Mouse (Mus musculus) neural tube, embryonic 13.5 days (tissue): ENCODE measurements at regions not wholly inside any gene's neighbourhood (a gene's known extent, or its start where the extent isn't known, plus 50 kb on each side); places are given as distances from the start of the nearest gene placed in this dataset.

Experiments
- ATAC-seq: fragments of 200-750 bp; cut with Nextera tagmentation; 2 replicates; pipeline ENCODE4 v1.8.0; 2017; ENCODE audit warnings: low read depth, mild to moderate bottlenecking, moderate TSS enrichment, moderate library complexity
- H3K27ac ChIP-seq: fragments of 300-500 bp; sonication (generic); replicated peaks from 2 replicates; pipeline ENCODE4 v1.5.1; 2015; ENCODE audit warnings: moderate library complexity, mild to moderate bottlenecking, inconsistent platforms
- H3K27me3 ChIP-seq: fragments of 300-500 bp; sonication (generic); 2 replicates; pipeline ENCODE4 v1.6.1; 2015; ENCODE audit warnings: mild to moderate bottlenecking, inconsistent platforms
- H3K36me3 ChIP-seq: fragments of 300-500 bp; sonication (generic); 2 replicates; pipeline ENCODE4 v1.6.1; 2015; ENCODE audit warnings: mild to moderate bottlenecking, inconsistent platforms
- H3K4me1 ChIP-seq: fragments of 300-500 bp; sonication (generic); replicated peaks from 2 replicates; pipeline ENCODE4 v1.6.1; 2015; ENCODE audit warnings: inconsistent platforms
- H3K4me2 ChIP-seq: fragments of 300-500 bp; sonication (generic); 2 replicates; pipeline ENCODE4 v1.6.1; 2015; ENCODE audit warnings: inconsistent platforms, mild to moderate bottlenecking, moderate library complexity
- H3K4me3 ChIP-seq: fragments of 300-500 bp; sonication (generic); 2 replicates; pipeline ENCODE4 v1.5.1; 2015; ENCODE audit warnings: mild to moderate bottlenecking, inconsistent platforms
- H3K9ac ChIP-seq: fragments of 300-500 bp; sonication (generic); 2 replicates; pipeline ENCODE4 v1.6.1; 2015; ENCODE audit warnings: moderate library complexity, mild to moderate bottlenecking, inconsistent platforms
- H3K9me3 ChIP-seq: fragments of 300-500 bp; sonication (generic); 2 replicates; pipeline ENCODE4 v1.6.1; 2016; ENCODE audit warnings: inconsistent platforms
- WGBS: fragments of 180-500 bp; shearing (Covaris S2); methylation state at CpG from one replicate; pipeline ENCODE4 v1.1.7; 2015; 5-methylcytosine and 5-hydroxymethylcytosine counted together

DNA sequence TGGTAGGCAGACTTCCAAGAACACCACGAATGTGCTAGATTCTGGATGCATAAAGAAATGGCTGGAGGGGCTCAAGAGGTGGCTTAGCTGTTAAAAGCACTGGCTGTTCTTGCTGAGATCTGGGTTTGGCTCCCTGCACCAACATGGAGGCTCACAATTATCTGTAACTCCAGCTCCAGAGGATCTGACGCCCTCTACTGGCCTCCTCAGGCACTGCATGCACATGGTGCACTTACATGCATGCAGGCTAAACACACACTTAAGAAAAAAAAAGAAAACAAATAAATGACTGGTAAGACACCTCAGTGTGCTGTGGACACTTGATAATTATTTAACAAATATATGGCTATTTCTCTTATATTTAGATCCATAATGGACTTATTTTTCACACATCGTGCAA, 139.2 kb upstream of the Foxd3 start:
- Histone ChIP-seq H3K27ac (no peak overlapping the region), H3K36me3 (no peaks in the 10 kb centered on the region), H3K4me2 (no peak overlapping the region), H3K27me3 (peaks cover 22% of the 10 kb centered on the region), H3K4me3 (no peak overlapping the region), H3K9ac (no peak overlapping the region), H3K9me3 (no peaks in the 10 kb centered on the region), H3K4me1 (peaks cover 5% of the 10 kb centered on the region; the same call in 1 of the 2 replicates)
- no peak for ATAC-seq
- WGBS = 90% methylated on average over 3 of the region's 3 CpGs

DNA sequence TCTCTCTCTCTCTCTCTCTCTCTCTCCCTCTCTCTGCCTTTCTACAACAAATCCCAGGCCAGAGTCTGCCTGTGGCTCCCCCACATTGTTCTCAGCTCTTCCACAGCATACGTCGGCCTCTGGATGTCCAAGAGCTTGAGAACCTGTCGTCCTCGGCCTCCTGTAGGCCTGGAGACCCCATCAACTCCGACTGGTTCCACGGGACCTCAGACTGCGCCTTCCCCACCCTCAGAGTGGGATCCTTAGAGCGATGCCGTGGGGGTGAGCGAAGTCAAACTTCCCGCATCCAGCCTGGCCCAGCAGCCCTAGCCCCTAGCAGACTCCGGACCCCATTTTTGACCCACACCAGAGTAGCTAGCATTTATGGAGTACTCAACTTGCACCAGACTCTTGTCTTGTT, 128.7 kb upstream of the Foxd3 start:
- Histone ChIP-seq H3K9me3 (no peaks in the 10 kb centered on the region), H3K36me3 (no peaks in the 10 kb centered on the region), H3K27me3 (0 out of 2 replicates have a peak, but pooled peaks cover 2% of the 10 kb centered on the region), H3K4me2 (no peak overlapping the region), H3K4me3 (no peak overlapping the region), H3K4me1 (no peaks in the 10 kb centered on the region), H3K9ac (no peak overlapping the region), H3K27ac (no peak overlapping the region)
- WGBS = 90% methylated on average over 12 of the region's 12 CpGs
- no peak for ATAC-seq

DNA sequence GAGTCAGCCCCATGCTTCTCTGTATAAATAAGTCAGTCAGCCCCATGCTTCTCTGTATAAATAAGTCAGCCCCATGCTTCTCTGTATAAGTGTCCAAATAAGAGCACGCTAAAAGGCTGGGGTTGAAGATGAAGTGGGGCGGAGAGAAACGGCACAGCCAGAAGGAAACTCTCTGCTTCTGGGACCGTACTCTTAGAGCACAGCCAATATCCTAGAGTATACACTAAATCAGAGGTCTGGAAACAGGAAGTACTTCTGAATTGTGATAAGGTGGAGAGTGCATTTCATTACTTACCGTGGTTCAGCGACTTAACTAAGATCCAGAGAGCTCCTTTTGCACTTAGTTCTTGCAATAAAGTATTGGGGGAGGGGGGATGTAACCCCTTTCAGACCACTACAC, 112.1 kb upstream of the Foxd3 start:
- Histone ChIP-seq H3K4me2 (no peak overlapping the region), H3K9ac (no peak overlapping the region), H3K36me3 (no peaks in the 10 kb centered on the region), H3K4me1 (no peaks in the 10 kb centered on the region), H3K27me3 (peaks cover 19% of the 10 kb centered on the region), H3K9me3 (no peaks in the 10 kb centered on the region), H3K27ac (no peak overlapping the region), H3K4me3 (no peak overlapping the region)
- 80% methylated on average over 6 of the region's 6 CpGs for WGBS
- ATAC-seq = no peak

DNA sequence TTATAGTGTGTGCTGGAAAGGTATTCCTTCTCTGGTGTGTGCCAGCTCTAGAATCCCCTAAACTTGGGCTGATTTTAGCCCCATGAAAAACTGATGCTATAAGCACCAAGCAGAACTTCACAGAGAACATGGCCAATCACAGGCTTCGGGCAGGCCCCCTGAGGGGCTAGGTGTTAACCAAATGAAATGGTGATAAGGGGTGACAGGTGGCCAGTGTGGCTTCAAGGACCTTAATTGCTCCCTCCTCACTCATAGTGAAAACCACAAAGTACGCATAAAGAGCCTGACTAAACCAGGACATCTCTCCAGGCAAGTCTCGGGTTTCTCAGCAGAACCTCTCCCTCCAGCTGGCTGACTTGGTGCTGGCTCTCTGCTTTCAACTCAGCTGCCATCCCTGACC, 110.4 kb upstream of the Foxd3 start:
- H3K36me3 ChIP-seq = no peaks in the 10 kb centered on the region
- no peak overlapping the region for H3K4me2 ChIP-seq
- 52% methylated on average over 3 of the region's 3 CpGs for WGBS
- no peak overlapping the region for H3K4me3 ChIP-seq
- peaks cover 29% of the 10 kb centered on the region for H3K27me3 ChIP-seq
- no peak for ATAC-seq
- H3K4me1 ChIP-seq = no peaks in the 10 kb centered on the region
- no peaks in the 10 kb centered on the region for H3K9me3 ChIP-seq
- H3K9ac ChIP-seq = no peak overlapping the region
- H3K27ac ChIP-seq = no peak overlapping the region

DNA sequence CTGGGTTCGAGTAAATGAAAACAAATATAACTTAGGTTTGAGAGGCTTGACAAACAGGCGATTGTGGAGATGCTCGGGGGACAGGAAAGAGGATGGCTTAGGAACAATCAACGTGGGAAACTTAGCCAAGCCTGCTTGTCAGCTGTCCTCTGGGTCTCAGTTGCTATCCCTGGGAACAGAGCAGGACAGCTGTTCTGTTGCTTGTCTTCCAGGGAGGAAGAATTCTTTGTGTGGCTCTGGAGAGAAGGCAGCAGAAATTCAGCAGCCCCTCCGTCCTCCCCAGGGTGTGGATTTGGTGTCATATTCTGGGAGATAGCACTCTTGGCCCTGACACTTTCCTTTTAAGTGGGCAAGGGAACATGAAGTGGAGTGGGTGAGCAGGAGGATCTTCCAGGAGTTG, 98.1 kb upstream of the Foxd3 start:
- WGBS = 49% methylated on average over 5 of the region's 5 CpGs
- Histone ChIP-seq H3K27me3 (peaks cover 53% of the 10 kb centered on the region), H3K36me3 (no peaks in the 10 kb centered on the region), H3K4me1 (no peaks in the 10 kb centered on the region), H3K9me3 (no peaks in the 10 kb centered on the region), H3K4me2 (no peak overlapping the region), H3K27ac (no peak overlapping the region), H3K9ac (no peak overlapping the region), H3K4me3 (no peak overlapping the region)
- ATAC-seq = no peak

DNA sequence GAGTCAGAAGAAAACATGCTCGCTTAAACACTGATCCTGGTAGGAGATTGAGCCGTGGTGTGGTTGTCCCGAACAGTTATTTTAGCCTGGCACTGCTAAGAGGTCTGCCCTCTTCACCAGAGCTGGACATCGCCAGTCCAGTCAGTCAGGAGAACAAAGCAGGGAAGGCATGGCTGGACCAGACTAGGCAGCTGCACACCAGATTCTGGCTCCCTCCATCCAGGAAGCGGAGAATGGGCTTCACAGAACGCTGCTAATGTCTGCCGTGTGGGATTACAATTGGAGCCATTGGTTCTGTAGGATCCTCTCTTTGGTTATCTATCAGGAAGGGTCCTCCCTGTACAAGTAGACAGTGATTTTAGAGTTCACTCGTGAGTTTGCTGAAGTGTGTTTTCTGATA, 95.5 kb upstream of the Foxd3 start:
- Histone ChIP-seq H3K4me3 (no peak overlapping the region), H3K9me3 (no peaks in the 10 kb centered on the region), H3K4me1 (no peaks in the 10 kb centered on the region), H3K36me3 (no peaks in the 10 kb centered on the region), H3K4me2 (no peak overlapping the region), H3K9ac (no peak overlapping the region), H3K27ac (no peak overlapping the region), H3K27me3 (peaks cover 73% of the 10 kb centered on the region)
- ATAC-seq = no peak
- 44% methylated on average over 8 of the region's 8 CpGs for WGBS

DNA sequence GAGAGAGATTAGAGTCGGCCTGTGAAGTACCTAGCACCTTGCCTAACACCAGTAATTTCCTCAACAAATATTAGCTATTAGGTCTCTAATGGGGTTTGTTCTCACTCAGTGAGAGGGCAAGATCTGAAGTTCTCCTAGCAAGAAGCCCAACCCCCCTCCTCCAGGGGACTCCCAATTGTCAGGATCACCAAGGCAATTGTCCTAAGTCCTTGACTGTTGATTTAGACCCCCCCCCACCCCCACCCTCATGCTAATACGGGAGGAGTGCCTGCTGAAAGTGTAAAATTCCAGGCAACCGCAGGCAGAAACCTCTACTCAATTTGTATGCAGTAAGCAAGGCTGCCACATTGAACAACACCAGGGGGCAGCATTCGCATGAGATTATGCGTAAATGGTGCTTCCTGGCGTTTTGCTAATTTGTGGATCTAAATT, 94.6 kb upstream of the Foxd3 start:
- no peaks in the 10 kb centered on the region for H3K4me1 ChIP-seq
- H3K4me3 ChIP-seq = no peak overlapping the region
- 7% methylated on average over 6 of the region's 6 CpGs for WGBS
- no peaks in the 10 kb centered on the region for H3K9me3 ChIP-seq
- ATAC-seq = no peak
- no peaks in the 10 kb centered on the region for H3K36me3 ChIP-seq
- no peak overlapping the region for H3K9ac ChIP-seq
- H3K27me3 ChIP-seq = peaks cover 79% of the 10 kb centered on the region
- H3K4me2 ChIP-seq = no peak overlapping the region
- H3K27ac ChIP-seq = no peak overlapping the region

DNA sequence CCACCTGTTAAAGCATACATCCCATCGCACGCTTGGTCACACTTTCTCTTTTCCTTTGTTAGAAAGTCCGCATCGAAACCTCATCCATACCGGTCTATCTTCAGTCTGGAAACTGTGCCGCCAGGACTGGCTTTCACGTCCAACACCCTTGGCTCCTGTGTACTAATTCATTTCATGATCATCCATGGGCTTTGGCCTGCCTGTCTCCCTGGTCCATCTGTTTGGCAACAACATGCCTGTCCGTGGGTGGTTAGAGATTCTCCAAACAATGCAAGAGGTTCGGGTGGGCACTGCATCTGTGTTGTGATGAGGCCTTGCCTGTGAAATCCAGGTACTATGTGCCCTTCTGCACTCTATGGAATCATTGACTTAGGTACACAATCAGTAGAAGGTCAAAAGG, 90.7 kb upstream of the Foxd3 start:
- 94% methylated on average over 9 of the region's 9 CpGs for WGBS
- Histone ChIP-seq H3K9me3 (peaks cover 6% of the 10 kb centered on the region; the same call in 1 of the 2 replicates), H3K4me2 (no peak overlapping the region), H3K27me3 (peaks cover 66% of the 10 kb centered on the region), H3K27ac (no peak overlapping the region), H3K4me1 (no peaks in the 10 kb centered on the region), H3K4me3 (no peak overlapping the region), H3K9ac (no peak overlapping the region), H3K36me3 (no peaks in the 10 kb centered on the region)
- no peak for ATAC-seq

DNA sequence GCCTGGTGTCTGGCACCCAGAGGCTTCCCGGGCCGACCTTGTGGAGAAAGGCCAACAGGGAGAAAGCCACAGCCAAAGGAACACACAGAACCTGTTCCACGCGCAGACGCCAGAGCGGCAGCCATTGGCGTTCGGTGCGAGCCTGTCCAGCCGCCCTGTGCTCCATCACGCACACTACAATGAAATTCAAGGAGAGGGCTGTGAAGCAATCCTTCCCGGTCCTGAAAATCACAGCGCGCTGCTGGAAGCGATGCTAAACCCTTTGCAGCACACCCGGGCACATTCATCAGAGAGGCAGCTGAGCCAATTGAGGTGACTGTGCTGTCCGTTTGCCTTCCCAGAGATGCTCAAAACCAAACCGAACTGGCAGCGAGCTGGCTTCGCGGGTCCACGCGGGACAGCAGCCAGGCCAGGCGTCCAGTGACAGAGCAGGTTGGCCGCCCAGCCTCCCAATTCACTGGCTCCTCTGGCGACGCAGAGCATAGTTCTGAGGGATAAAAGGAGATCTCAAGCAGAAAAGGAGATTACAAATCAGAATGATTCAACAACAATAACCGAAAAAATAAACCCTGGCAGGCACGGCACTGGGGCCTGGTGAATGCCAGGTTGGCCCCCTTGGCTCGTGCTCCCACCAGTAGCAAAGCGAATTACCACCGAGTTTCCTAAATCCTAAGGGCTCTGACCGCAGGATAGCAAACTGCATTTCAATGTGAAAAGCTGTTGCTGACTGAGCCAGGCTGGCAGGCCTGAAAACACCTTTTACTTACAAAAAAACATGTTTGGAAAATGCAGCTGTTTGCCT, 83.1 kb upstream of the Foxd3 start:
- H3K4me2 ChIP-seq = peak overlapping the region; percentile 57
- H3K4me1 ChIP-seq = peaks cover 32% of the 10 kb centered on the region
- H3K9me3 ChIP-seq = peaks cover 6% of the 10 kb centered on the region; the same call in 1 of the 2 replicates
- H3K27ac ChIP-seq = peak overlapping the region; percentile 34
- H3K4me3 ChIP-seq = peak overlapping the region; percentile 23
- 2% methylated on average over 33 of the region's 33 CpGs for WGBS
- peaks cover 61% of the 10 kb centered on the region for H3K27me3 ChIP-seq
- ATAC-seq = peak; percentile 45
- H3K36me3 ChIP-seq = no peaks in the 10 kb centered on the region
- H3K9ac ChIP-seq = peak overlapping the region; percentile 49

DNA sequence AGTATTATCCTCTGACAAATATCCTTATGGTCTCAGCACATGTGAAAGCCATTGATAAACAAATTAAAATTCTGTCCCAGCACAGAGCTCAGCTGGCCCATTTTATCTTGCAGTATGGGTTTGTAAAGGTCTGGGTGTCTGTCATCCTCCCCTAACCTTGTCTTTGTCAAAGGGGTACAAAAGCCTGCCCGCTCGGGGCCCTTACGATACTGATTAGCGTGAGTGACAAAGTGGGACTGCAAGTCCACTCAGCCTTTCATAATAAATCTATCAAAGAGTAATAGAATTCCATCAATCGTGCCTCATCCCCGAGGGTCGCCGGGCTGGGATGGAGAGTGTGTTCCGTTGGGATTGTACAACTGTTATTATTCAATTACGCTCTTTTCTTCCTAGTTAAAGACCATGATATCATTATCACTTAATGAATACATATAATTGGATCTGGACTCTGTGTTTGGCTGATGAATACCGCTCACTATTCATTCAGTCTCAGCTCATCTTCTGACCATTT, 82.0 kb upstream of the Foxd3 start:
- WGBS = 6% methylated on average over 11 of the region's 11 CpGs
- Histone ChIP-seq H3K4me3 (no peak overlapping the region), H3K9ac (no peak overlapping the region), H3K4me2 (no peak overlapping the region), H3K27ac (no peak overlapping the region), H3K27me3 (peaks cover 71% of the 10 kb centered on the region), H3K4me1 (peaks cover 32% of the 10 kb centered on the region), H3K36me3 (no peaks in the 10 kb centered on the region), H3K9me3 (no peaks in the 10 kb centered on the region)
- ATAC-seq = peak; percentile 64

DNA sequence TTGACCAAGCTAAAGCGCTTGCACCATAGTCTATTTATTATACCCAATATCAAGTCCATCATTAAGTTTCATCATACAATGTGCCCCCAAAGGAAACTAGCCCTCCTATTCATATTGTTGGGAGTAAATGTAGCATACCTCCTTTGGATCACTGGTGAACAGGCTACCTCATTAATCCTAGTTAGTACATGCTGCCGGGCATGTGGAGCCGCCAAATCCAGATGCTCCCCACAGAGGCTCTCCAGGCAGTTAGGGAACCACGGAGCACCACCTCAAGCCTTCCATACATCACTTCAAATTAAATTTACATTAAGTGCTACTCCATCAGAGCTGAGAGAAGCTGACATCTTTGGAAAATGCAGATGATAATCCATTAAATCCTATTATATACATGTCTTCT, 81.1 kb upstream of the Foxd3 start:
- H3K36me3 ChIP-seq = no peaks in the 10 kb centered on the region
- H3K4me3 ChIP-seq = no peak overlapping the region
- ATAC-seq = 0 out of 2 replicates have a peak, but pooled peaks have one; percentile 45
- peaks cover 32% of the 10 kb centered on the region for H3K4me1 ChIP-seq
- 12% methylated on average over 4 of the region's 4 CpGs for WGBS
- H3K9ac ChIP-seq = no peak overlapping the region
- no peak overlapping the region for H3K27ac ChIP-seq
- H3K4me2 ChIP-seq = no peak overlapping the region
- H3K9me3 ChIP-seq = no peaks in the 10 kb centered on the region
- H3K27me3 ChIP-seq = peaks cover 71% of the 10 kb centered on the region

DNA sequence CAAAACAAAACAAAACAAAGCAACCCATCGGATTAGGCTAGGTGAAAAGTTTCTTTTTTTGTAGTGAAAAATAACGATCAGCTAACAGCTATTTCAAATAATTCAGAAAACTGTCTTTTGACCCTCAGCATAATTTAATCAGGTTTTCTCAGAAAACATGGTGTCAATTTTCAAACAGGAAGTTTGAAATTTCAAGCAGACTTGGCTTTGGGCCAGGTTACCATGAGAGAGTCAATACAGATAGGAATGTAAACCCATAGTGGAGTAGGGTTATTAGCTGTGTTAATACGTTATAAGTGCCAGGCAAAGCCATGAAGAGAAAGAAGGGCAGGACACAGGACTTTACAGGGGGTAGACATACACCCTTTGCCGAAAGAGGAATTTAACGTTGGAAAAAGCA, 58.3 kb upstream of the Foxd3 start:
- H3K9me3 ChIP-seq = no peaks in the 10 kb centered on the region
- no peaks in the 10 kb centered on the region for H3K27me3 ChIP-seq
- H3K36me3 ChIP-seq = no peaks in the 10 kb centered on the region
- H3K4me1 ChIP-seq = peaks cover 14% of the 10 kb centered on the region
- 84% methylated on average over 5 of the region's 5 CpGs for WGBS
- H3K27ac ChIP-seq = no peak overlapping the region
- H3K9ac ChIP-seq = no peak overlapping the region
- no peak overlapping the region for H3K4me3 ChIP-seq
- ATAC-seq = no peak
- H3K4me2 ChIP-seq = no peak overlapping the region

DNA sequence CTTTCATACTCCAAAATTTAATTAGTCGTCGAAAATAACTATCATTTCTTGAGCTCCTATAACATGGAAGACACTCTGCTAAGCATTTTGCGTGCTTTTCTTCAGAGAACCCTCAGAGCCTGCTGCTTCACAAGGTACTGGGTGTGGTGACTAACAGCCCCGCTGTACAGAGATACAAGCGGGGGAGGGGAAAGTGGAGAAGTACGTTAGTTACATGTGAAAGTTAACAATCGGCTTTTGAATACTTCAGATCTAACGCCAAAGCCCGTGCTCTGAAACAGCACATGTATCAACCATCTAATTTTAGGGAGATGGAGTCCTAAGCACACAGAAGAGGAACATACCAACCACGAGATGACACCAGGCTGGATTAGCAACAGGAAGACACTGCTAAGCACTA, 55.4 kb upstream of the Foxd3 start:
- WGBS = 59% methylated on average over 10 of the region's 10 CpGs

More for the DNA sequence above, 55.4 kb upstream of the Foxd3 start:
- Histone ChIP-seq H3K36me3 (no peaks in the 10 kb centered on the region), H3K9me3 (no peaks in the 10 kb centered on the region), H3K4me1 (peaks cover 14% of the 10 kb centered on the region), H3K9ac (no peak overlapping the region), H3K27ac (no peak overlapping the region), H3K4me3 (no peak overlapping the region), H3K27me3 (no peaks in the 10 kb centered on the region), H3K4me2 (no peak overlapping the region)
- ATAC-seq = no peak
